Mouse (Mus musculus) lung, postnatal 0 days (tissue): ENCODE results near the gene Fah.

Source experiments
- CTCF ChIP-seq: IDR thresholded peaks from 2 replicates; pipeline ENCODE4 v1.5.1; 2016; ENCODE audit warnings: antibody characterized with exemption, mild to moderate bottlenecking
- EP300 ChIP-seq: IDR thresholded peaks from 2 replicates; pipeline ENCODE4 v1.6.1; 2016; ENCODE audit warnings: antibody characterized with exemption, mild to moderate bottlenecking, control low read depth

- no peak for TF ChIP-seq CTCF
- no peak for TF ChIP-seq EP300
Observed at GRCm38 (mm10) chr7:84591347-84591746, 15.2 kb downstream of the Fah start.
